Mouse (Mus musculus) embryonic facial prominence, embryonic 14.5 days (tissue): ENCODE results near the gene Rhof. TPM values are rescaled to one million over a fixed set of nuclear protein-coding genes. Genes with fewer than 3 reads are reported as not detected.

ENCODE experiments used
- ATAC-seq: fragments of 200-750 bp; cut with Nextera tagmentation; 2 replicates; pipeline ENCODE4 v1.8.0; 2017; ENCODE audit warnings: low read depth, moderate number of reproducible peaks, moderate TSS enrichment
- DNase-seq: peaks from one replicate; pipeline ENCODE4 v3.0.0-alpha.2; 2015; ENCODE audit warnings: low spot score
- H3K27ac ChIP-seq: fragments of 300-500 bp; sonication (generic); replicated peaks from 2 replicates; pipeline ENCODE4 v1.5.1; 2014; ENCODE audit warnings: low read depth, mild to moderate bottlenecking, low read length, moderate library complexity
- H3K27me3 ChIP-seq: fragments of 300-500 bp; sonication (generic); replicated peaks from 2 replicates; pipeline ENCODE4 v1.6.1; 2014; ENCODE audit warnings: low read length; ENCODE audit not compliant: control insufficient read depth, insufficient read depth
- H3K36me3 ChIP-seq: fragments of 300-500 bp; sonication (generic); 2 replicates; pipeline ENCODE4 v1.6.1; 2014; ENCODE audit warnings: low read length, mixed read lengths; ENCODE audit not compliant: control insufficient read depth, insufficient read depth
- H3K4me1 ChIP-seq: fragments of 300-500 bp; sonication (generic); 2 replicates; pipeline ENCODE4 v1.6.1; 2014; ENCODE audit warnings: antibody characterized with exemption, low read length; ENCODE audit not compliant: control insufficient read depth, insufficient read depth
- H3K4me2 ChIP-seq: fragments of 300-500 bp; sonication (generic); 2 replicates; pipeline ENCODE4 v1.6.1; 2014; ENCODE audit warnings: low read depth, mild to moderate bottlenecking, low read length, moderate library complexity, mixed read lengths
- H3K4me3 ChIP-seq: fragments of 300-500 bp; sonication (generic); 2 replicates; pipeline ENCODE4 v1.5.1; 2014; ENCODE audit warnings: low read depth, mild to moderate bottlenecking, low read length
- H3K9ac ChIP-seq: fragments of 300-500 bp; sonication (generic); 2 replicates; pipeline ENCODE4 v1.6.1; 2014; ENCODE audit warnings: low read depth, mild to moderate bottlenecking, low read length, moderate library complexity, mixed read lengths
- H3K9me3 ChIP-seq: fragments of 300-500 bp; sonication (generic); 2 replicates; pipeline ENCODE4 v1.6.1; 2016; ENCODE audit warnings: low read length; ENCODE audit not compliant: control insufficient read depth
- WGBS: fragments of 180-500 bp; shearing (Covaris S2); extraction: QIAGEN DNeasy Blood & Tissue Kit; methylation state at CpG from one replicate; pipeline ENCODE4 v1.1.7; 2014; 5-methylcytosine and 5-hydroxymethylcytosine counted together
- polyA plus RNA-seq: library from polyadenylated mRNA; unstranded; fragments of >200 nt; fragmentation: Nextera tagmentation; extraction: Ambion mirVana; gene quantifications from 2 replicates; pipeline ENCODE4 v1.2.1, GENCODE M21; 2014

The Rhof gene
- polyA plus RNA-seq, 1 experiment from 2014 or later, result 5.2 TPM

- peak overlapping the region; percentile 30 for H3K27ac ChIP-seq
- 0 out of 2 replicates have a peak, but pooled peaks cover 5% of the 10 kb centered on the region for H3K9me3 ChIP-seq
Observed at GRCm38 (mm10) chr5:123079568-123079967, 52.9 kb downstream of the Rhof start.

GRCm38 (mm10) chr5:123076419-123077281, 55.8 kb downstream of the Rhof start:
- WGBS, result 8% methylated on average over 18 of the region's 35 CpGs
- peak overlapping the region; percentile 95 for H3K4me2 ChIP-seq
- ATAC-seq (peak; percentile 86), DNase-seq (peak; percentile 60)
- peak overlapping the region; percentile 79 for H3K9ac ChIP-seq
- no peaks in the 10 kb centered on the region for H3K36me3 ChIP-seq
- peak overlapping the region; percentile 79 for H3K27ac ChIP-seq
- no peaks in the 10 kb centered on the region for H3K27me3 ChIP-seq
- H3K4me1 ChIP-seq, result peaks cover 17% of the 10 kb centered on the region
- H3K9me3 ChIP-seq, result 0 out of 2 replicates have a peak, but pooled peaks cover 5% of the 10 kb centered on the region
- H3K4me3 ChIP-seq, result peak overlapping the region; percentile 87

More at GRCm38 (mm10) chr5:123079568-123079967, 52.9 kb downstream of the Rhof start:
- Histone ChIP-seq H3K4me1 (peaks cover 17% of the 10 kb centered on the region), H3K36me3 (no peaks in the 10 kb centered on the region), H3K27me3 (no peaks in the 10 kb centered on the region), H3K4me3 (no peak overlapping the region), H3K9ac (no peak overlapping the region), H3K4me2 (no peak overlapping the region; the same call in 1 of the 2 replicates)
- no peak for DNase-seq
- no peak for ATAC-seq
- WGBS, result 76% methylated on average over 1 of the region's 1 CpGs

- Histone ChIP-seq H3K27ac (peak overlapping the region; percentile 79), H3K9me3 (0 out of 2 replicates have a peak, but pooled peaks cover 5% of the 10 kb centered on the region), H3K36me3 (no peaks in the 10 kb centered on the region), H3K4me2 (peak overlapping the region; percentile 95), H3K27me3 (no peaks in the 10 kb centered on the region), H3K9ac (peak overlapping the region; percentile 79), H3K4me1 (peaks cover 17% of the 10 kb centered on the region), H3K4me3 (peak overlapping the region; percentile 87)
- DNase-seq (peak; percentile 94), ATAC-seq (peak; percentile 94)
- WGBS, result 10% methylated on average over 26 of the region's 45 CpGs
Observed at GRCm38 (mm10) chr5:123075576-123076418, 56.7 kb downstream of the Rhof start.

DNA sequence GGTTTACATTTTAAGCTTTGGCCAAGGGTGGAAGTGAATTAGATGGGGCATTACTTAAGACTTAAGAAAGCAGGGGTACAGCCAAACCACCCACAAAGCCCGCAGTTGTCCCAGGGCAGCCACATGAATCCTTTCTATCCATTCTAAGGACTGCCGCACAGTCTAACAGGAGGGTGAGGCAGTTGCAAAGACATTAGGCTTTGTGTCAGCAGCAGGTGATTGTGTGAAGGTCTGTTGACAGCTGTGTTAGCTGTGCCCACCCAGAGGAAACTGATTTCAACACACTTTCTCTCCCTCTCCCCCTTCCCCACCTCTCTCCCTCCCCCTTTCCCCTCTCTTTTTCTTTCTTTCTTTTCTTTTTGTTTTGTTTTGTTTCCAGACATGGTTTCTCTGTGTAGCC, 63.8 kb downstream of the Rhof start:
- DNase-seq (no peak), ATAC-seq (no peak)
- 84% methylated on average over 2 of the region's 2 CpGs for WGBS
- Histone ChIP-seq H3K4me3 (no peak overlapping the region), H3K27ac (no peak overlapping the region), H3K4me2 (no peak overlapping the region), H3K9ac (no peak overlapping the region), H3K9me3 (no peaks in the 10 kb centered on the region), H3K27me3 (no peaks in the 10 kb centered on the region), H3K4me1 (no peaks in the 10 kb centered on the region), H3K36me3 (no peaks in the 10 kb centered on the region)

DNA sequence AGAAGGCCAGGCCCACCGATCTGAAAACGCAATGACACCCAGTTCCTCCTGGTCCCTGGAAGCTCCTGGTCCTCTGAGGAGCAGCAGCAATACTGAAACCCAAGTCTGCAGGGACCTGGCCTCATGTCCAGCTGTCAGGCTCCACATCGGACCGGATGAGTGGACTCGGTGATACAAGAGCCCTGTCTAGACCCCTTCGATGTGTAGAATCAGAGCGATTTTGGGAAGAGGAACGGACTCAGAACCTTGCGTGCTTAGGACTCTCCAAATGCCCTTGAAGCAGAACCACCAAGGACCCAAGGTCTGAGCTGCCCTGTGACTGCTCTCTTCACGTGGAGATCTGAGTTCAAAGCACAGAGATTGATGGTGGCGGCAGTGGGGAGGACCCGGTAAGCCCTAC, 64.4 kb downstream of the Rhof start, which contains the start of gene Tmem120b:
Tmem120b (plus strand) TSS at position 301 of the 400 bp plus-strand sequence.
- H3K4me3 ChIP-seq, result no peak within 1 kb of the TSS

GRCm38 (mm10) chr5:123067395-123067995, 65.0 kb downstream of the Rhof start:
- Histone ChIP-seq H3K4me1 (no peaks in the 10 kb centered on the region), H3K4me2 (0 out of 2 replicates have a peak overlapping the region, but pooled peaks have one; percentile 7), H3K4me3 (no peak overlapping the region), H3K36me3 (no peaks in the 10 kb centered on the region), H3K27ac (no peak overlapping the region), H3K9ac (no peak overlapping the region), H3K27me3 (no peaks in the 10 kb centered on the region), H3K9me3 (no peaks in the 10 kb centered on the region)
- DNase-seq (peak; percentile 87), ATAC-seq (peak; percentile 83)
- 13% methylated on average over 6 of the region's 6 CpGs for WGBS

More for the DNA sequence above, 64.4 kb downstream of the Rhof start, which contains the start of gene Tmem120b:
- H3K27ac ChIP-seq, result no peak within 1 kb of the TSS
- ATAC-seq (no peak), DNase-seq (no peak)
- no peaks in the 10 kb centered on the region for H3K27me3 ChIP-seq
- no peaks in the 10 kb centered on the region for H3K9me3 ChIP-seq
- WGBS, result 84% methylated on average over 12 of the region's 12 CpGs
- H3K4me1 ChIP-seq, result no peaks in the 10 kb centered on the region
- H3K4me2 ChIP-seq, result 0 out of 2 replicates have a peak within 1 kb of the TSS, but pooled peaks have one; percentile 7
- no peak within 1 kb of the TSS for H3K9ac ChIP-seq
- no peaks in the 10 kb centered on the region for H3K36me3 ChIP-seq

DNA sequence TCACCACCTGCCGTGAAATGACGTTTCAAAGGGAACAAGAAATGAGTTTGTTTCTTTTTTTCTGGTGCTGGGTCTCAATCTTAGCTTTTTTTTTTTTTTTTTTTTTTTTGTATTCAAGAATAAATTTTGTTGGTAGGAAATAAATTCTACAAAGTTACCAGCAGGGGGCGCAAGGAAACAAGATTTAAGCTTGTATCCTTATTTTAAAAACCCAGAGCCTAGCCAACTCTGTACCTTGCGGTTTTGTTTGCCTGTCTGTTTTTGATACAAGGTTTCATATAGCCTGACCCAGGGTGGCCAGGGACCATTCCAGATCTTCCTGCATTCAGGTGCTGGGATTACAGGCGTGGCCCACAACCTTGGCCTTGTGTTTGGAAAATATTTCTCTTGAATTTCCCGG, 68.3 kb downstream of the Rhof start:
- H3K4me2 ChIP-seq, result no peak overlapping the region
- WGBS, result 27% methylated on average over 6 of the region's 6 CpGs
- H3K4me3 ChIP-seq, result no peak overlapping the region
- DNase-seq, result peak; percentile 95
- H3K9me3 ChIP-seq, result no peaks in the 10 kb centered on the region
- no peak overlapping the region for H3K9ac ChIP-seq
- peaks cover 6% of the 10 kb centered on the region; the same call in 1 of the 2 replicates for H3K4me1 ChIP-seq
- H3K36me3 ChIP-seq, result no peaks in the 10 kb centered on the region
- no peaks in the 10 kb centered on the region for H3K27me3 ChIP-seq
- no peak overlapping the region for H3K27ac ChIP-seq
- no peak for ATAC-seq

DNA sequence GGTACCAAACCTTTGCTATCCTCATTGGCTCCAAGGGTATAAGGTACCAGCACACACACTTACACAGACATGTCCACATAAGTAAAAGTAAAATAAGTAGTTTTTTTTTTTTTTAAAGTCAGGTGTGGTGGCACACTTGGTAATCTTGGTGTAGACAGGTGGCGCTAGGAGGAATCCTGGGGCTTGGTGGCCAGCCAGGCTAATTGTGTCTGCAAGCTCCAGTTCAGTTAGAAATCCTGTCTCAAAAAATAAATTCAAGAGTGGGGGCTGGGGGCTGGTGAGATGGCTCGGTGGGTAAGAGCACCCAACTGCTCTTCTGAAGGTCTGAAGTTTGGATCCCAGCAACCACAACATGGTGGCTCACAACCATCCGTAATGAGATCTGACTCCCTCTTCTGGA, 69.4 kb downstream of the Rhof start:
- Histone ChIP-seq H3K4me3 (no peak overlapping the region), H3K9ac (no peak overlapping the region), H3K9me3 (no peaks in the 10 kb centered on the region), H3K4me1 (peaks cover 6% of the 10 kb centered on the region), H3K27ac (no peak overlapping the region), H3K36me3 (no peaks in the 10 kb centered on the region), H3K27me3 (no peaks in the 10 kb centered on the region), H3K4me2 (no peak overlapping the region)
- DNase-seq, result no peak
- no peak for ATAC-seq
- 84% methylated on average over 3 of the region's 3 CpGs for WGBS
